Mouse (Mus musculus) telencephalon, adult 2 months (tissue): ENCODE measurements around the gene Thrap3.
"Not testable (repeated sequence)": the region's sequence is repeated elsewhere in the genome, so short reads cannot be mapped to it uniquely, and the experiment has no call there.

Source experiments
- DNase-seq: peaks from one replicate; pipeline ENCODE4 v3.0.0-alpha.2; 2011; ENCODE audit warnings: low read depth, low spot score

Thrap3 gene

DNA sequence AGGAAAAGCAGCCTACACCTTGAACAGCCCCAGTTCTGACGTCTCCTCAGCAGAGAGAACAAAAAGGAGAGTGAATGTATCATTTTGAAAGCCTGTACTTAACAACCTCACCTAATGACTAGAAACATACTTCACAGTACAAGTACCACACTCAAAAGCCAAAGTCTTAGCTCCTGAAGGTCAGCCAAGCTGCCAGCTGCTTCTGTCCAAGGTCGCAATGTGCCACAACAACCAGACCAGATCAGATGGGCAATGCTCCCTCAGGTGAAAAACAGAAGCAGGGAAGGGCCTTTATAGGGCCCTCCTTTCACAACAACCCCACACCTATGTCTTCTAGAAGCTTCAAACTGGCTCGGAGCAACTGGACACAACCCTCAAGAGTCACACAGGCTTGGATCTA lies 36.5 kb downstream of the Thrap3 start:
- DNase-seq, result no peak

DNA sequence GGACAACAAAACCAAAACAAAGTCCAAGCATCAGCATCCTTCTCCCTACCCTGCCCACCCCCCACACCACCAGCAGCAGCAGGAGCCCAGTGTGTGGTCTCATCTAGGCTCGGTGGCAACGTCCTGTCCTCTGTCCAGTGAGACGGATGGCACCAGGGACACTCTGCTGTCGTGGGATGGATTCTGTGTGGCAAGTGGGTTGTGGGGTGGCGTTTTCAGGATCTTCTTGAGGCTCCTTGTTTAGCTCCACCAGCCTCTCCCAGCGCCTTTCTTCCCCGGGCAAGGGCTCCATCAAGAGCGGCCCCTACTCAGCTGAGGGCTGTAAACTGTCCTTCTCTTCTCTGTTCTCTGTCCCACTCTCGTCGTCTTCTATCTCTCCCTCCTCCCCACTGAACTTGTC lies 37.5 kb downstream of the Thrap3 start:
- DNase-seq, result not testable (repeated sequence)

DNA sequence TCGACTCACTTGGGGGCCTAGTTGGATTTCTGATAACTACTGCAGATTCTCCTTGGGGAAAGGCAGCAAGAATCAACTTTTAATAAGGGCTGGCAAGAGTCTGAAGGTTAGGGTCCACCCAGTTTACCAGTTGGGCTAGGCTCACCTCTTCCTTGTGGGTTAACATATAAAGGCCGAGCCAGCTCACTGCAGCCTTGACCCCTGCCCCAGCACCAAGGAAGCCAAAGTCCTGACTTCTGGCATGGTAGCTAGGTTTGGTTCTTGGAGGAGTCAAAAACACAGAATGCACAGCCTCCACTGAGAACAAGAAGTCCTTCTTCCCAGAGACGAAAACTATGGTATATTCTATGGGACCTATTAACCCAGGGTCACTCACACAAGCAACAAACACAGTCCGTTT lies 38.9 kb downstream of the Thrap3 start:
- no peak for DNase-seq

DNA sequence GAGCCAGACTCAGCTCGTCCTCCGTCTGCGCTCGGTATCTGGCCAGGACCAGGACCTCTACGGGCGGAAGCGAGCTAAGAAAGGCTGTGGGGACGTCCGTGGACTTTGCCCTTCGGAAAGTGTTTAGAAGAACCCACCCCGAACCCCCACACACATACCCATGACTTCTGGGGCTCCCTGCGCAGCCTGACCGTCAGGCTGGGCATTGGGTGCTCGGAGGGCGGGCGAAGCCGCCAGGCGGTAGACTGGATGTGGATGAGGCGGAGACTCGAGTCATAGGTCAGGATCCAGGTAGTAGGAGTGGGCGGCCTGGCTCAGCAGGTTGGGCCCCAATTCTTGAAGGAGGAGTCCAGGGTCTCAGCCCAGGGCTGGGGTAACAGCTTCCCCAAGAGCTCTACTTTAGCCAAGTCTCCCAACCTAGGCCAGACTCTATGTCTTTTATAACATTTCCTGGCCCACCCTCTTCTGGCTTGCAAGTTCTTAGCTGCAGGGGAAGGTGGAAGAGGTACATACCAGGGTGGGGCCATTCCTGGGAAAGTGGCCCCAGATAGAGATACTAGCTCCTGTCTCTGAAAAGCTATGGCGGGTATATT lies 39.4 kb downstream of the Thrap3 start, which contains the start of gene Sh3d21:
Gene Sh3d21 (minus strand): TSS at position 425 of the 593 bp plus-strand sequence.
- no peak for DNase-seq

DNA sequence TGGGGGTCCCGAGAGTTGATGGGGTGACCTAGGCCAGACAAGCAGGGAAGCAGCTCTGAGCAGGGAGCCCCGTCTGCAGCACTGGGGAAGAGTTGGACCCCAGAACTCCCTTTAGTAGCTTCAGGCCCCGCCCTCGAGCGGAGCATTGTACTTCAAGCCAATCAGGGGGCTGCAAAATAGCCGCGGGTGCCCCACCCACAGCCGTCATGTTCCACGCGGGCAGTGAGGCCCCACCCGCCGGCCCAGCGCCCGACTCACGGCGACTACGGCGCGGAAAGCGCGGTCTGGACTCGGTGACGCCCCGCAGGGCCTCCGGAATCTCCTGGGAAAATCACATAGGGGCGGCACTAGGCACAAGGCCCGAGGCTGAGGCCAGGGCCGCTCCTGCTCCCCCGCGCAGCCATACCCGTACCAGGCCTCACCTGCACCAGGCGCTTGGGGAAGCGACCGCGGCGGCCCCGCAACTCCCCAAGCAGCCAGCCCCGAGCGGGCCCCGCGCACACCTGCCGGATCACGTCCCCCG lies 40.0 kb downstream of the Thrap3 start:
- peak; percentile 46 for DNase-seq

DNA sequence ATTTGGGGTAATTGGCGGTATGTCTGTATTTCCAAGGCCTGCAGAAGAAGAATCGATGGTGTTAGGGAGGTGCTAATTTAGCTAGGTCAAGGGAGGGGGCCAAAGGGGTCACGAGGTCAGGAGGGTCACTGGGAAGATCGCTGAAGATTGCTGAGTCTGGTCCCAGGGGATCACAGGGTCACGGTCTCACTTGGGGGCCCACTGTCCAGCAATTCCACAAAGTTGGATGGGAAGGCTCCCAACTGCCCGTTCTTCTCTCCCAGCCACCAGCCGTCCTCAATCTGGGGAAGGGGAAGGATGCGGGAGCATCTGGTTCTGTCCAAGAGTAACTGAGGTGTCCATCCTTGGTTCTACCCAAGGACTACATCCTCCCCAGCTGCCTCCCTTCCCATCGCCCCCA lies 40.6 kb downstream of the Thrap3 start:
- no peak for DNase-seq

DNA sequence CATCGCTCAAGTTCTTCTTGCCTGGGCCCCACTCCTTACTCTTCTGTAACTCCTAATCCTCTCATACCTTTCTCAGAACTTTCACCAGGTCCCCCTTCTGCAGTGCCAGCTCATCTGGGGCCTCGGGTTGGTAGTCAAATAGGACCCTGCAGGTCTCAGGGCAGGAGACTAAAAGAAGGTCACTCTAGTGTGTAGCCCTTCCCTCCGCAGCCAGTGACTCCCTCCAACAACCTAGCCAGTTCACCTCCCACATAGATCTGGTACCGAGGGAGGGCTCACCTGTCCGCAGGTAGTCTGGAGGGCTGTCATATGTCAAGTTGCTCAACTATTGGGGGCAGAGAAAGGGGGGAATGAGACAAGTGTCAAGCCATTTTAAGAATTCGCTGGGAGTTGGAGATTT lies 41.1 kb downstream of the Thrap3 start:
- no peak for DNase-seq

DNA sequence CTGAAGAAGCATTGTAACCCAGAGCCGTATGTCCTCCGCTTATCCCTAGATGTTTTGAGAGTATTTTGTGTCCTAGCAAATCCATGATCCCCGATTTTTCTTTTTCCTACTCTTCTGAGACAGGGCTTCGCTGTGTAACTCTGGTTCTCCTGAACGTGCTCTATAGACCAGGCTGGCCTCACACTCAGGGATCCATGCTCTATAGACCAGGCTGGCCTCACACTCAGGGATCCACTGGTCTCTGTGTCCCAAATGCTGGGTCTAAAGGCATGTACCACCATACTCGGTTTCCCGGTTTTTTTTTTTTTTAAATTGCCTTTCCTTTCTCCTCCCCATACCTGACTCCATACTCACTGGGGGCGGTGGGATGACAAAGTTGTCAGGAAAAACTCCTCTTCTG lies 41.6 kb downstream of the Thrap3 start:
- no peak for DNase-seq

DNA sequence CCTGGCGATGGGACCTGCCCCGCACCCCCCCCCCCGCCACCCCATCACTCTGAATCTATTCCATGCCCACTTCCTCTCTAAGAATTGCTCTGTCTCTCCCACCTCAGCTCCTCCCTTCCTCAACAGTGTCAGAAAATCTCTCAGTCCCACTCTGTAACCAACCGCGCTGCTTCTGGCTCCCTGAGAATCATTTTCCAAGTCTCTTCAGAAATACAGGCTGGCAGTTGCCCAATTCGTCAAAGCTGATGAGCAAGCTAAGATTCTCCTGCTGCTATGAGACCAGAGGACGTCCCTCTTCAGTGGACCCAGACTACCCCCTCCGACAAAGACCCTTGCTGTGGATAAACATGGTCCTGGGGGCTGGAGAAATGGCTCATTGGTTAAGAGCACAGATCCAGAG lies 43.1 kb downstream of the Thrap3 start:
- DNase-seq, result peak; percentile 18

DNA sequence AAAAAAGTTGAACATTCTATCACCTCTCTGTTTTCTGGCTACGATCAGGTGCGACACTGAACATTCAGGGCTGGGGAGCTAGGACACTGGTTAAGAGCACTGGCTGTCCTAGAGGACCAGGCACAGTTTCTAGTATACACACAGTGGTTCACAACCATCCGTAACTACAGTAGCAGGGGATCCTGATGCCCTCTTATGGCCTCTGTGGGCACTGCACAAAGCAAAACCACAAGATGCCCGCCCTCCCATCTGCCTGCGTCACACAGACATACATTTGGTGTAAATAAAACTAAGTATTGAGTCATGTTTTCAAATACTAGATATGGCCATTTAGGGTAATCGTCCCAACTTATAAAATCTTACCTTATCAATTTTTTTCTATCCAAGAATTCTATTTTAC lies 45.0 kb downstream of the Thrap3 start:
- DNase-seq, result no peak

DNA sequence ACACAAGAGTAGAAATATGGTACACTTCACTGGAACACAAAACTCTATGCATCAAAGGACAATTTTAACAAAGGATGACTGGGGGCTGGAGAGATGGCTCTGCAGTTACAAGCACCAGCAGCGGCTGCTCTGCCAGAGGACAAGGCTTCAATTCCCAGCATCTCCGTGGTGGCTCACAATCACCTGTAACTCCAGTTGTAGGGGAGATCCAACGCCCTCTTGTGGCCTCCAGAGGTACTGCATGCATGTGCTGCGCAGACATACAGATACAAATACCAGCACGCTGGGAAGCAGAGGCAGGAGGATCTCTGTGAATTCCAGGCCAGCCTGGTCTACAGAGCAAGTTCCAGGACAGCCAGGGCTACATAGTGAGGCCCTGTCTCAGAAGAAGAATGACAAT lies 45.9 kb downstream of the Thrap3 start:
- DNase-seq, result no peak

DNA sequence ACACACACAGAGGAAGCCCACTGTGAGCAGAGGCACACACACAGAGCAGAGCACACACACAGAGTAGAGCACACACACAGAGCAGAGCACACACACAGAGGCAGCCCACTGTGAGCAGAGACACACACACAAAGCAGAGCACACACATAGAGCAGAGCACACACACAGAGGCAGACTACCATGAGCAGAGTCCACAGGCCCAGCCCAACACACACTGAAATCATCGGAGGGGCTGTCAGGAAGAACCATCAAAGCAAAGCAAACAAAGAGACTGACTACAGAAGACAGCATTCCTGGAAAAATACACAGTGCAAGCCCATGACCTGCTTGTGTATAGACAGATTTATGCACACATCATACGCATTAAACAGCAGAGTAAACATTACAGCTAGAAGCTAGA lies 46.7 kb downstream of the Thrap3 start:
- no peak for DNase-seq

DNA sequence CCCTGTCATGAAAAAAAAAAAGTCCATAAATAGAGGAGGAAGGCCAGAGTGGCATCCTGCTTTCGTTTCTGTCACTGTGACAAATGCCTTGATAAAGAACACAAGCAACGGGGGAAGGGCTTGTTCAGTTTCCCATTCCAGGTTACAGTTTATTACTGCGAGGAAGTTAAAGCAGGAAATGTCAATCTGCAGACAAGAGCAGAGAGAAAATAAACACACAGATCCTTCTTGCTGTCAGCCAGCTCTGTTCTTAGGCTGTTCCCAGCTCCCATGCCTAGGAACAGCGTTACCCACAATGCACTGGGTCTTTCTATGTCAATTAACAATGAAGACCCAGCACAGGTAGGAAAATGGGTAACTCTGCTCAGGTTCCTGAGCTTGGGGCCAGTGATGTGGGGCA lies 47.4 kb downstream of the Thrap3 start:
- DNase-seq, result no peak

DNA sequence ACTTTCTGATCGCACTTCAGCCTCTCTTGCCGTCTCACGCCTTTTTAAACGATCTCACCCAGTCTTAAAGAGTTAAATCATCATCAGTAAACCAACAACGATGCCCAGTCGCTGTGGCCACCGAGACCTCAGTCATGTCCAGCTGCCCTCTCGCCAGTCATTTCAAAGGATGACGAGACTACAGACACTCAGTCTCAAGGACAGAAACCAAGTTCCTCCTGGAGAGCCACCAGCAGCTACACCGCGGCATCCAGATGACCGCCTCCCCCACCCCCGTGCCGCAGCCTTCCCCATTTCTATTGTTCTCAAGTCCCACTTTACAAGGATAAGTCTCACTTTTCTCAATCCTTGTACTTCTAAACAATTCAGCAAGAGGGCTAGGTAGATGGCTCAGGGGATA lies 49.7 kb downstream of the Thrap3 start:
- no peak for DNase-seq

DNA sequence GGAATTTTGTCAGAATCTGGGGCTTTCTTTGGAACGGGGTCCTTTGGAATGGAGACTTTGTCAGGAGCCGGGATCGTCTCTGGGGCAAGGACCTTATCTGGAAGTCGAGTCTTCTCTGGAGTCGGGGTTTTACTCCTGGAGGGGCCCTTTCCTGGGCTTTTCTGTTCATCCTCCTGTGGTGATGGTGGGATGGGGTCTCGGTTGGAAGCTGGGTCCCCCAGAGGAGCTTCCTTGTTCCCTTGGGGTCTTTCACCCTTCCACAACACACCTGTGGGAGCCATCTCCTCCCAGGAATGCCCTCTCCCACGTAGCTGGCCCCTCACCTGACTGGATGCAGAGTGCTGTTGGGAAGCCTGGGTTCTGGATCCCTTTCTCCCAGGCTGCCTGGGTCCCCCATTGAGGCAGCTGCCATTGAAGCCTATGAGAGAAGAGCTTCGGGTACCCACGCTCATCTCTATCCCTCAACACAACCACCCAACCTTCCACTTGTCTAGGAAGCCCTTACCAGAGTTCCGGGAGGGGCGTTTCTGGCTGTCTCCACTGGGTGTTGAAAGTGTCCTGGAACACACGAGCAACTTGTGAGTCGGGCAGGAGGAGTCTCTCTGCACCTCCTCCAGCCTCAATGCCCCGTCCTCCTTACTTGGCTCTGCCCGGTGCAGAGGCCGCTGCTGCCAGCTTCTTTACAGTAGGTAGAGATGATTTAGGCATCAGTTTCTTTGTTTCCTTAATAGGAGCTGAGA lies 50.7 kb downstream of the Thrap3 start:
- DNase-seq, result no peak

DNA sequence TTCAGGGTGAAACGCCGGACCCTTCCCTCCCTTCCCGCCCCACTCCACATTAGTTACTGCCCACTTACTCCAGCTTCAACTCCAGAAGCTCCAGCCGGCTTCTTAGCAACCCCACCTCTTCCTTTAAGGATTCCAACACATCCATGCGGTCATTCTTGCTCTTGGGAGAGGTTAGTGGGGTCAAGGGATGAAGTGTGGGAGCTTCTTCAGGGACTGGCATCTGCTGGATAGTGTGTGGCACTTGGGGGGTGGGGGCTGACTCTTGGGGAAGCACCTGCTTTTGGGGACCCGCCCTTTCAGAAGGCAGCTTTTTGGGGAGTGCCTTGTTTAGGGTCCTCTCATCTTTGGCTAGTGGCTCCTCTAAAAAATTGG lies 51.6 kb downstream of the Thrap3 start:
- no peak for DNase-seq

DNA sequence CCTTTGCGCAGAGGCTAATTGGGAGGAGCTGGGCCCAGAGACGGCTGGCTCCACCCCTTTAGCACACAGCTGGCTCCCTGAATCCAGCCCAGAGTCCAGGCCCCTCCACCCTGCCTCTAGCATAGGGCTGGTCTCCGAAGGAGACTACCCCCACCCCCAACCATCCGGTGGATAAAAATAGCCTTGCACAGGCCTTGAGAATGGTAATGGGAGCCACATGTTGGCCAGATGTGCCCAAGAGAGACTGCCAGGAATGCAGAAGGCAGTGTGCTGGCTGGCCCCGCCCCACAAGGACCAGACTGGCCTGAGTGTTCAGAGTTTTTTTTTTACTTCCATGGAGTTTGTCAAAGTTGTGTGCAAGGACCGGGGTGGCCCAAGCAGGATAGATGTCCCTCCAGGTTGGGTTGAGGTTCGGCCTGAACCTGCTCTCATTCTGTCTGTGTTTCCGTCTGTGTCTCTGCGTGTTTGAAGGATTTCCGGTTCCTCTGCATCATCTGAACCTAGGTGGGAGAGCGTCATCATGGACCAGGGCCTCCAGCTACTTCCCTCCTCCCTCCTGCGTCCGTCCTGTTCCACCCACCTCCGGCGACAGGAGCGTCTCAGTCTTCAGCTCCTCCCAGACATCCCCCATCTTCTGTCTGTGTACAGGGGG lies 52.1 kb downstream of the Thrap3 start:
- DNase-seq, result no peak

DNA sequence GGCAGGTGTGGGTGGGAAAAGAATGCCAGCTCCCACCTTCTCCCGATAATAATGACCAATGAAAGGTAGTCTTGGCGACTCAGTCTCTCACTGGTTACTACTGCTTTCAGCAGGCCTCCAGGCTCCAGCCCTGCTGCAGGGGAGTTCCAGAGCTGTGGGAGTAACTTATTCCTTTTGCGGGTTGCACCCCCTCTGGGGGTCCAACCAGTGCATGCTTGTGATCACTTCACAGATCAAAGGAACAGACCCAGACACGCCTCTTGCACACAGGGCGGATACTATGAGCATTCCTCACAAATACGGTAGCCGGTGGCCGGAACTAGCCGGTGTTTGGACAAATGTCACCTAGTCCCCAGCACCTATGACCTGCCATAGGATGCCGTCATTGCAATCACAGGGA lies 52.8 kb downstream of the Thrap3 start:
- no peak for DNase-seq

DNA sequence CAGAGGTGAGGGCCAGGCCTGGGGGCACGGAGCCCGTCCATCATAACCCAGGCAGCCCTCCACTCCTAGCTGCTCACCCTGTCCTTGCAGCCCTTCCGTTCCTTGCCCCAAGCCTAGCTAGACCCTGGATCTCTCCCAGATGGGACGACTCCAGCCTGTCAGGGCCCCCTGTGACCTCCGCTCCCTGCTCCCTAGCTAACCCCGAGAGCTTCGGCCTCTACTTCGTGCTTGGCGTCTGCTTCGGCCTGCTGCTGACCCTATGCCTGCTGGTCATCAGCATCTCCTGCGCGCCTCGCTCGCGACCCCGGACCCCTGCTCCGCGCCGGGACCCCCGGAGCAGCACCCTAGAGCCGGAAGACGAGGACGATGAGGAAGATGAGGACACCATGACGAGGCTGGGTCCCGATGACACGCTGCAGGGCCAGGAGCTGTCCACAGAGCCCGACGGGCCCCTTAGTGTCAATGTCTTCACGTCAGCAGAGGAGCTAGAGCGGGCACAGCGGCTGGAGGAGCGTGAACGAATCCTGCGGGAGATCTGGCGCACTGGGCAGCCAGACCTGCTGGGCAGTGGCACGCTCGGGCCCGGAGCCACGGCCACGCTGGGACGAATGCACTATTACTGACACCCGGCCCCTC lies 53.4 kb downstream of the Thrap3 start:
- no peak for DNase-seq

DNA sequence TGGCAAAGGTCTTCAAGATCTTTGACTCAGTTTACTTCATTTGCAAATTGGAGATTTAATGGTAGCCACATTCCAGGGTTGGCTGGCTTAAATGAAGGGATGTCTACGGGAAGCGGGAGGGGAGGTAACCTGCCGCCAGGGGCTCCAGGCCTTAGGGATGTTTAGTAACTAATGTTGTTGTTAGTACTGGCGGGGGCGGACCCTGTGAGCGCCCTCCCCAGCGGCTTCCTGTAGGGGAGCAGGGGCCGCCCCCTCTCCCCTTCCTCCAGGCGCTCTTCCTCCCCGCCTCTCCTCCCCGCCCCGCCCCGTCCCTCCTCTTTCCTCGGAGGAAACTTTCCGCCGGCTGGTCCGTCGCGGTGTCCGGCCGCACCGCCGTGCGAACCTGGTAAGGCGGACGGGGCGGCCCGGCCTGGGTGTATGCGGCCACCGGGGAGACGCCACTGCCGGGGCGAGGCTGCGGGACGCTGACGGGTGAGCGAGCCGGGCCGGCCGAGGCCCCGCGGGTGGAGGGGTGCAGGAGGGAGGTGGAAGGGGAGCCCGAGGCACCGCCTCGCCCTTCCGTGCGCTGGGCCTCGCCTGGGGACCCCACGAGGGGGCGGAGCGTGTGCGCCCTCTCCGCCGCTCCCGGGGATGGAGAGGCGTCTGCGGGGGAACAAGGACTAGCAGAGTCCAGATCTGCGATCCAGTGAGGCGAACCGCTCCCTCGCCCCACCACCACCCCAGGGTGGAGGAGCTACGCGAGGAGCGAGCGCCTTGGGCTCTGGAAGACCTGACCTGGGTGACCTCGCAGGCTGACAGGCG lies 54.2 kb downstream of the Thrap3 start:
- DNase-seq, result no peak

DNA sequence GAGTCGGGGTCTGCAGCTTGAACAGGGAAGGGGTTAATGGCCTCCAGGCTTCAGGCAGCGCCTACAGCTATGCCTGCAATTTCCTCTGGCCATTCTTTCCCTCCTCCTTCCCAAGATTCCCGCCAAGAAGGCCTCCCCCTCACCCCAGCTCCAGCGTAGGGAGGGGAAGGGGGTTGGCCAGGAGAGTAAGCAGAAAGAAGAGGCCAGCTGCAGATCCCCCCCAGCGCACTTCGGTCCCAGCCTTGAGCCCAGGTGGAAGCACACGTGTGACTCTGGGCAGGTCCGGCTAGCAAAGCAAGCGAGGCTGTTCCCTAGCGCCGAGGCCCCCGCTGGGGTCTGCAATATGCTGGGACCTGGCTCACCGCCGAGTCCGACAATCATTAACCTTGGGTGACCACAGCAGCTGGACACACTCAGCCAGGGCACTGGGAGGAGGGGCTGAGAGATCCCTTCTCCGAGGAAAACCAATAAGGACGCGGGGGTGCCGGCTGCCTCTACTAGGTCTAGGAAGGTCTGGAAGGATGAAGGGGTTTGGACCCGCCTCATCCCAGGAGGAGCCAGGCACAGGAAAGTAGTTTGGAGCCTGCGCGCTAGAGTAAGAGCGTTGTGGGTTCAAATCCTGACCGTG lies 54.9 kb downstream of the Thrap3 start, which contains the start of gene Eva1b:
Gene Eva1b (plus strand): TSS at position 212 of the 628 bp plus-strand sequence.
- no peak for DNase-seq
